Mouse (Mus musculus) kidney, adult 2 months (tissue): ENCODE results near the gene Cldn14.

ENCODE experiments used
- CTCF ChIP-seq: fragments of 200-500 bp; conservative IDR thresholded peaks from 2 replicates; pipeline ENCODE4 v1.5.1; 2011; ENCODE audit warnings: low read depth, mild to moderate bottlenecking, control low read depth, low read length, moderate library complexity, mixed read lengths; ENCODE audit not compliant: insufficient read depth, insufficient read length
- POLR2A ChIP-seq: fragments of 200-500 bp; IDR thresholded peaks from one replicate; pipeline ENCODE4 v1.6.1; 2011; ENCODE audit warnings: low read depth, low read length, control low read depth

GRCm38 (mm10) chr16:93998895-93999294 lies 9.7 kb downstream of the Cldn14 start:
- no peak for TF ChIP-seq CTCF
- TF ChIP-seq POLR2A, result no peak
